Mouse (Mus musculus): ENCODE measurements around the gene Pde10a.

Pde10a gene

GRCm38 (mm10) chr17:8898221-8898620 is 373.0 kb downstream of the Pde10a start:
- DNase-seq: no peak

DNA sequence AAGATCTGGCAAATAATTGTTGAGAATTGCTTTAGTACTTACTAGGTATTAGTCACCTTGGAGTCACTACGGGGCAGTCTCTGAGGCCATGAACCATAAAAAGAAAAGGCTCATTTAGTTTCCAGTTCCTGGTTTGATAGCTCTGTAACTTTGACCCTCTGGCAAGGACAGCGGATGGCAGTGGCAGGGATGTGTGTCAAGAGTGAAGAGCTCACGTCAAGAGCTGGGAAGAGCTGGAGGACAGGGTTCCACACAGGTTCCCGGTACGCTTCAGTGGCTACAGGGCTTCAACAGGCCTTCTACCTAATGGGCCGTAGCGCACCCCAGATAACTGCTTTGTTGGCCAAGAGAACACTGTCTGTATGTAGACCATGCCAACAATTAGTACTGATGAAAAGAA is 374.0 kb downstream of the Pde10a start:
- no peak for DNase-seq

GRCm38 (mm10) chr17:8903555-8904283 is 378.5 kb downstream of the Pde10a start:
- DNase-seq: no peak

GRCm38 (mm10) chr17:8910571-8910970 is 385.4 kb downstream of the Pde10a start:
- DNase-seq: no peak

DNA sequence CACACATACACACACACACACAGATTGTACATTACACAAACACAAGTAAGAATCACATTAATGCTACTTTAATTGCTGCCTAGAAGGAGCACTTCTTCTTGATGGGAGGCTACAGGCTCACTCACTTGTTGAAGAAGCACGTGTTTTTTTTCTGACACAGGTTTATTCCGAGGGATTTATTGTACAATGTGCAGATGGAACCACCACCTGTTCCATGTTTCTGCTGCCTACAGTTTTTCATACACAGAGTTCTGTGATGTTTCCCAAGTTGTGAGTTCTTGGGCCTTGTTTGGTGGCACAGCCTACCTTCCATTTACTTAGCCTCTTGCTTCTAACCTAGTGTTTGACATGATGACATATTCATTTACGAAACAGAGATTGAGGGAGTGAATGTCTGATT is 387.8 kb downstream of the Pde10a start:
- DNase-seq: no peak

DNA sequence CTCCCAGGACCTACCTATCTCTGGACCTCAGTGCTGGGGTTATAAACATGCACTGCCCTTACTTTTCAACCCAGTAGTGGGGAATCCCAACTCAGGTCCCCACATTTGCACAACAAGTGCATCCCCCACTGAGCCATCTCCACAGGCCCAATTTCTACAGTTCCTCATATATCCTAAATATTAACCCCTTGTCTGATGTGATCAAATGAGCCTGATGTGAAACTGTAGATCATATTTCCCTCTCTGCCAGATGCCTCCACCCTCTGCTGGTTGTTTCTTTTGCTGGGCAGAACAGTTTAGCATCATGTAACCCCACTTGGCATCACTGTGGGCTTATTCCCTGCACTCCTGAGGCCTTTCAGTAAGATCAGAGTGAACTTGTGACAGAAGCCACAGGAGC is 390.5 kb downstream of the Pde10a start:
- no peak for DNase-seq

DNA sequence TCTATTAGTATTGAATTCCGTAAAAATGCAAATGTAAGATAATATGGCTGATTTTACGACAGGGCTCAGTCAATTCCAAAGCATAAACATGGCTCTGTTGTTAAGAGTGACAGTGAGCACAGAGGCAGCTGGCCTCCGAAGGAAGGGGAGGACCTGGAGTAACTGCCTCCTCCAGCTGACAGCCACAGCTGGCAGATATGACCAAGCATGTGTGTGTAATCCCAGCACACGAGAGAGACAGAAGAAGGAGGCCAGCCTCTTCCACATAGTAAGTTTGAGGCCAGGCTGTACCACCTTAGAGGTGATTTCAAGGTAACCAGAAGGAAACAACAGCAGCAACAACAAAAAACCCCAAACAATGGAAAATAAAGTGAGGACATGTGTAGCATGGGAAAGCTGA is 397.9 kb downstream of the Pde10a start:
- DNase-seq: no peak

GRCm38 (mm10) chr17:8923727-8924126 is 398.6 kb downstream of the Pde10a start:
- no peak for DNase-seq

GRCm38 (mm10) chr17:8925819-8926383 is 400.7 kb downstream of the Pde10a start:
- no peak for DNase-seq

GRCm38 (mm10) chr17:8928560-8928959 is 403.4 kb downstream of the Pde10a start:
- no peak for DNase-seq

DNA sequence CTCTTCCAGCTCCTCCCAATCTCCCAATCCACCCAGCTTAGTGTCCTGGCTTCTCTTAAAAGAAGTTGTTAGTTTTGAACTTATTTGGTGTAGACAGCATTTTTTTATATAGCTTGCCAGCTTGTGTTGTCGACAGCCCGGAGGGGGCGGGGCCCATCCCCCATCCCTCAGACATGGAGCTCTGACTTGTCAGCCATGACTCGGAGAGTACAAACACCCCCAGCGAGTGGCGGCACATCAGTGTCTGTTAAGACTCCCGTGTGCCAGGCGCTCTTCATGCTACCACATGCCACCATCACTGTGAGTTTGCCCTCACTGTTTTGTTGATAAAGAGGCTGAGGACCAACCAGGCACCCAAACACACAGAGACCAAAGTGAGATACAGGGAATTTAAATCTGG is 404.5 kb downstream of the Pde10a start:
- DNase-seq: no peak

DNA sequence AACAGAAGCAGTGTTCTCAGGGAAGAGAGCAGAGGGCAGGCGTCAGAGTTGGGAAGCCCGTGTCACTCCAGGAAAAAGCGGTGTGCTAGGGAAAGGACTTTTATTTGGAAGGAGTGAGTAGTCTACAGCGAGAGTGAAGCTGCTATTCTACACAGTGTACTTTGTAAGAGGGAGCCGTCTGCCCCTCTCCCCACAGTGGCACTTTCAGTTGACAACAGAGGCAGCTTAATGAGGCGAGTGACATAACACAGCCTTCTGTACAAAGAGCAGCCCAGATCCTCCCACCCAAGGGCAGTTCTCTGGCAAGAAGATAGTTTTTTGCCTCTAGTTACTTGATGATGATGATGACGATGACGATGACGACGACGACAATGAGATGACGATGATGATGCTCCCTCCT is 410.4 kb downstream of the Pde10a start:
- peak; percentile 35 for DNase-seq

- peak; percentile 68 for DNase-seq
Observed at GRCm38 (mm10) chr17:8936603-8937002, 411.4 kb downstream of the Pde10a start.

GRCm38 (mm10) chr17:8951588-8951987 is 426.4 kb downstream of the Pde10a start:
- no peak for DNase-seq

GRCm38 (mm10) chr17:8952951-8953350 is 427.8 kb downstream of the Pde10a start:
- no peak for DNase-seq

- no peak for DNase-seq
Observed at GRCm38 (mm10) chr17:8958125-8958524, 433.0 kb downstream of the Pde10a start.

DNA sequence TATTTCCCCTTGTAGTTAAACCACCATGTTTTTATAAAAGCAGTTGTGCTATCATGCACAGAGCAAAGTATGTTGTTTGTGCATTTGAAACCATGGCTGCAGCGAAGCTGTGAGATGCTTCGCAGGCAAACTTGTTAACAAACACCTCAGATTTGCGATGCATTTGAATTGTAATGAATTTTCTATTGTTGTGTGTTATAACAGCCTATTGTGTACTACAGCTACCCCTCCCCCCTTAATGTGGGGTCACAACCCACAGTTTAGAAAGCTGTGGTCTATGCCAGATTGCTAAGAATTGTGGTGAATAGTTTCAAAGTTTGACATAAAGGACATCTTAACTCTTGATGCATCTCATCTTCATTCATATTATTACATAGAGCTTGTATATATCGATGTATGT is 435.2 kb downstream of the Pde10a start:
- DNase-seq: no peak

DNA sequence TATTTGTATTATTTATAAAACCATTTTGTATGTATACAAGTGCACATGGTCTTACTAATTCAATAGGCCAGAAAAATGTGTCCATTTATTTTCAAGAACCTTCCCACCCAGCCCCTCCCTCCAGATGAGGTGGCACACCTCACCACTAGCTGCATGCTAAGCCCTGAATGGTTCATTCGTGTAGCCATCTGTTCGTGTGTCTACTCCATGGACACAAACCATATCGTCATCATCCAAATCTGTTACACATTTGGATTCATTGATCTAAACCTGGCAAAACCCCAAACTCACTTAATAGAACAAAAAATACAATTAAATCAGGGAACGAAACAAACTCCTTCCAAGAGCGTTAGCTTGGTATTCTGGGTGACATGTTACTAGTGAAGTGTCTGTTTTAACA is 435.9 kb downstream of the Pde10a start:
- DNase-seq: no peak

GRCm38 (mm10) chr17:8961644-8962043 is 436.5 kb downstream of the Pde10a start:
- no peak for DNase-seq

GRCm38 (mm10) chr17:8965177-8965576 is 440.0 kb downstream of the Pde10a start:
- no peak for DNase-seq

DNA sequence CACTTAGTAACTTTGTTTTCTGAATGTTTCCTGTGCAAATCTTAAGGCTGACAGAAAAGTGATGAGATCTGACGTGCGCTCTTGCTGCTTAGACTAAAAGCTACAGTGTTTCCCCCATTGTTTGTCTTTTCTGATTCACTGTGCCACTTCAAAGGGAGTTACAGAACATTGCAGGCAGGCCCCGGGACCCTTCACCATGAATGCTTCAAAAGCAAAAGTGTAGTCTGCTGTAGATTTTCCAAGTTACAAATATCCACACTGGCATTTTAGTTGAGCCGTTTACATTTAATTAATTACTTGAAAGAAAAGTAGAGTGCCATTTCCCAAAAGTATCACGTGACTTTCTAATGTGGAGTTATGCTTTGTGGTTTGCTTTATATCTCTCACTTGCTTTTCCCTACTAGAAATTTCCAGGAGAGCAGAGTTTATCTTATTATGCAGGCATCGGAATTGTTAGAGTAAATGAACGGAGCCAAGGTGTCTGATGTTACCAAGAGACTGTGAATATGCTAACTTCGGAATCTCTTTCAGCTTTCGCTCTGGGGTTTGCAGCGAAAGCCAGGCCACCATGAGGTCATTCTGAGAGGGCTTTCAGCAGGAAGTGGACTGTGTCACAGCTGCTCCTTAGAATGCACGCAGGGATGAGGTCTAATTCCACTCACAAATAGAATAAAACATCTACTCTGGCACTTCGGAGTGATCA is 447.1 kb downstream of the Pde10a start:
- peak; percentile 42 for DNase-seq

DNA sequence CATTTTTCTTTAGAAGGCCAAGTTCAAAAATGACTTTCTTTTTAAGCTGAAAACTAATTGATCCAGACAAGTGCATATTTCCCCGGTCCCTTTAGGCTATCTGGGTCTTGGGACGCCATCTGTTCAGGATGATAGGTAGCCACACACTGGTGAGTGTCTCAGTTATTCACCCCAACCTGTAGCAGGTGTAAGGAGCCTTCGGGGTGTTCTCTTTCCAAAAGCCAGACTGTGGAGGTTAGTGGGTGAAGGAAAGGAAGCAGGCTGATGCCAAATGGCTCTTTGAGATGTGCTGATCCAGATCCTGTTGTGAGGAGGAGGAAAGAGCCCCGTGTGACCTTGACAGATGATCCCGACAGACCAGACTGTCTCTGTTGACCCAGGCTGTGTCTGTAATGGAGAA is 448.2 kb downstream of the Pde10a start:
- DNase-seq: no peak

- DNase-seq: no peak
Observed at GRCm38 (mm10) chr17:8974423-8974822, 449.3 kb downstream of the Pde10a start.

DNA sequence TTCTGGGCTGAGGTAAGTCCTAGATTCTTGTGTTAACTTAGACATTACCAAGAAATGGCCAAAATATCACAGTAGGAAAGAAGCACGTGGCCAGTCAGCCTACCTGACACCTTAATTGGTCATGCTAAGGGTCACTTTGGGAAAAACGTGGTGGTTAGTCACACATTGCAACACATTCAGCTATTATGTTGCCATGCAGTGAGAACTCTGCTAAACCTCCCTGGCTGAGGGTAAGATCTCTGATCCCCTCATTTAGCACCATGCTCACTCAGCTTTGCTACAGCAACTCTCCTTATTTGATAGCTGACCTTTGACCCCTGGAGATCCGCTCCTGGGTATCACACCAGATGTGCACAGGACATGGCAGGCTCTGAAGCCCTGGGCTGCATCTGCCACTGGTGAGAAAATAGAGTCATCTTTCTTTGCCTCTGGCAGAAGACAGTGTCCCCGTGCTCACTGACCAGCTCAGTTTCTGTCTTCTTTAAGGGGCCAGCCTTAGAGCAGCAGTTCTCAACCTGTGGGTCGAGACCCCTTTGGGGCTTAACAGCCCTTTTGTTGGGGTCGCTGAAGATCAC is 449.7 kb downstream of the Pde10a start:
- DNase-seq: peak; percentile 39

Measured in embryo, embryonic 11 days (tissue).